Mouse (Mus musculus): Measurements from ENCODE around the gene Ptprd.

The Ptprd gene

DNA sequence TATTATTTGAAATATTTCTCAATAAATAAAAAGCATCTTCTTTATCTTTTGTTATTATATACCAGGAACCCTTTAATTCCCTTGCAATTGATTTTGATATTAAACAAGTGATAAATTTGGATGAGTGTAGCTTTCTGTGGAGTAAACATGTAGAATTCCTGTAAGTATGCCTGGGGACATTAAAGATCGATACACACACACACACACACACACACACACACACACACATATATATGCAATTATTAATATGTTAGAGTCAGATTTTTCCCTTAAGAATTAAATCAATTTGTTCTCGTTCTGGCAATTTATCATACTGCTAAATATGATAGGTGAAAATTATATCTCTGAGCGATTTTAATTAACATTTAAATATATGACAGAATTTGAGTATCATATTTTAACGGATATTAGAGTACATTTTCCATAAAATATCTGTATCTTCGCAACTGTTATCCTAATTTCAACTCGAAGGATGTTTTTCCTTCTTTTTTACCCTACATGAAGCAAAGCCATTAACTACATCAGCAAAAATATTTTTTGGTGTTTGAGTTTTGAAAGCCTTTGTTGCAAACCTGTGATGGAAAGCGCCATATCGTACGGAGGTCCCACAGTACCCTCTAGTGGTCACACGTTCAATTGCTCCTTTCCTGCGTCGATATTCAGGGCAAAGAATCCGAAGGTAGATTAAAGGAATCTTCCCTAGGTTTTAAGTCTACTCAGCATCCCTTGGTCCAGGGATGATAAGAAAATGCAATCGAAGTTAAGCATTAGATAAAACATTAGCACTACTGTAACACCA, 653.2 kb downstream of the Ptprd start:
- in situ Hi-C loops (cut with MboI, MseI): loop anchor here (25.0 kb wide), 1 partner anchor 1846 kb away; no protein-coding TSS in a partner anchor

DNA sequence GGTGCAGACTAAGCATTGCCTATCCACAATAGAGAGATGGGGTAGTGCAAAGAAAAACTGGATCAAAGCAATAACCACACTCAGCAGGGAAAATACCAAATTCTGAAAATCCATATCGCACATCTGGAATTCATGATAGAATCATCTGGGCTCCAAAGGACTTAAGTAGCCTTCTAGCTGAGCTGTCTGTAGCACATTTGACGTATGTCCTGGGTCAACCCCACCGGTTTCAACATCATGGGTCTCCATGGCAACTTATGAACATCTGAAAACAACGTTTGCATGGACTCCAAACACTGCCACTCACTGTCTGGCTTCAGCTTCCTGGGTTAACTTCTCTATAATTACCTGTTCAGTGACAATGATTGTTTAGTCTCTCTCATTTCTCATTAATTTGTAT, 655.9 kb downstream of the Ptprd start:
- in situ Hi-C loops (cut with MboI, MseI): loop anchor here (25.0 kb wide), 1 partner anchor 1844 kb away; no protein-coding TSS in a partner anchor

GRCm38 (mm10) chr4:77537843-77538242, 673.9 kb downstream of the Ptprd start:
- in situ Hi-C loops (cut with MboI, MseI): no loop called here

GRCm38 (mm10) chr4:77537336-77537735, 674.4 kb downstream of the Ptprd start:
- in situ Hi-C loops (cut with MboI, MseI): no loop called here

DNA sequence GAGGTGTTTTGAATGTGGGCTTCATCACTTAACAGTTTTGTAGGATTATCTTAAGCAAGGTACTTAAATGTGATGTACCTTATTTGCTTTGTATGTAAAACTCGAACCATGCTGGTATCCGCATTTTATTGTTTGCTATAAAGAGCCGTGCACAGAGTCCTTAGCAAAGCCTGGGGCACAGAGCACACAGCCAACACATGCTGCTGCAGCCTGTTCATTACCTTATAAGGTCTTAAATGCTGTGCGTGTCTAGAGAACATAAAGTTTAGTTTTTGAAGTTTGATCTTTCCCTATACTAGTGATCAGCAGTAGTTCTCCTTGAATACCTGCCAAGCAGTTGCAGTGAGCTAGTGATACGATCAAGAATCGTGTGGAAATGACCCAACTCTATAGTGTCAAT, 676.2 kb downstream of the Ptprd start:
- in situ Hi-C loops (cut with MboI, MseI): no loop called here

DNA sequence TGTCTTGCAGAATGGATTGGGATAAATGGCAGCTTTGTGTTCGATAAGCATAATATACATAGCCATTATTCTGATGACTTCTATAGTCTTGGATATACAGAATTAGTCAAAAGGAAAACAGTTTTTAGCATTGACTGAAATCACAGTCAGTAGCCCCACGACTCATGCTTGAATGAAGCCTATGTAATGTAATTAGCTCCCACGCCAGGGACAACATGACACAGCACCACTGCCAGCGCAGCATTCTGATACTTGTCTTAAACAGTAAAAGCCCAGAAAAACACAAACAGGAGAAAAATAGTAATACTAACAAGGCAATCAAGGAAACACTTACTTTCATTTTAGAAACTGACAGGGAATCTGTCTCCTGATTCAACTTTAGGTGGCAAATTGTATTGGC, 677.2 kb downstream of the Ptprd start:
- in situ Hi-C loops (cut with MboI, MseI): no loop called here

DNA sequence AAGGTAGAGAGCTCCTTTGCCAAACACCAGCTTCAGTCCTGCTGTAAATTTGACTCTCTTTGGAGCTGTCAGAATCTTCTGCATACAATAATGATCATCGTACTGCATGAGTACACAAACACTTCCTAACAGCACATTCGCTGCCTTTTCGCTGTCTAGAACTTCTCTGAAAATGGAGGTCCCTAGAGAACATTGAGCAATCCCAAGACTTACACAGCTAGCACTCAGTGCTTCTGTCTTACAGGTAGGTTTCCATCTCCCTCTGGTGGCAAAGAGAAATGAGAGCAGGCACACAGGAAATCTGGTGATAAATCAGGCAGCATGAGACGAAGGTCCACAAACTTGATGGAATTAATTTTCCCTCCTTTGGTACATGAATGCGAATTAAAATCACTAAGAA, 692.6 kb downstream of the Ptprd start:
- in situ Hi-C loops (cut with MboI, MseI): loop anchor here in 1 of 2 experiments (10.0 kb wide), 1 partner anchor 664 kb away; no protein-coding TSS in a partner anchor

- in situ Hi-C loops (cut with MboI, MseI): loop anchor here in 1 of 2 experiments (10.0 kb wide), 1 partner anchor 659 kb away; no protein-coding TSS in a partner anchor
These were observed 697.7 kb downstream of the Ptprd start for GRCm38 (mm10) chr4:77513914-77514628.

GRCm38 (mm10) chr4:77513041-77513440, 698.7 kb downstream of the Ptprd start:
- in situ Hi-C loops (cut with MboI, MseI): loop anchor here in 1 of 2 experiments (10.0 kb wide), 1 partner anchor 658 kb away; no protein-coding TSS in a partner anchor

- in situ Hi-C loops (cut with MboI, MseI): no loop called here
These were observed 757.7 kb downstream of the Ptprd start for GRCm38 (mm10) chr4:77454049-77454448.

DNA sequence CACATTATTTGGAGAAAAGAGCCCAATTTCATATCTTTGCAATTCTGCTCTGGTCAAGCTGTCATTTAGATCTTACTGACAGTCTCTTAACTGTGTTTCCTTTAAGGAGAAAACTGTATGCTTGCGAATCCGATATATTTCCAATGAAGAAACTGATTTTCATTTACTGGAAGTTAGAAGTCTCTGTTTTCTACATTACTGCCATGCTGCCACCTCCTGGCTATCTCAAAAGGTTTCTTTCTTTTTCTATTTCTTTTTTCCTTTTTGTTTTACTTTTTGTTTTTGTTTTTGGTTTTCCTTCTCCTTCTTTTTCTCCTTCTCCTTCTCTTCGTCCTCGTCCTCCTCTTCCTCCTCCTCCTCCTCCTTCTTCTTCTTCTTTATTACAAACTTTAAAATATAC, 812.6 kb downstream of the Ptprd start:
- in situ Hi-C loops (cut with MboI, MseI): no loop called here

GRCm38 (mm10) chr4:77361728-77362127, 850.0 kb downstream of the Ptprd start:
- in situ Hi-C loops (cut with MboI, MseI): no loop called here

DNA sequence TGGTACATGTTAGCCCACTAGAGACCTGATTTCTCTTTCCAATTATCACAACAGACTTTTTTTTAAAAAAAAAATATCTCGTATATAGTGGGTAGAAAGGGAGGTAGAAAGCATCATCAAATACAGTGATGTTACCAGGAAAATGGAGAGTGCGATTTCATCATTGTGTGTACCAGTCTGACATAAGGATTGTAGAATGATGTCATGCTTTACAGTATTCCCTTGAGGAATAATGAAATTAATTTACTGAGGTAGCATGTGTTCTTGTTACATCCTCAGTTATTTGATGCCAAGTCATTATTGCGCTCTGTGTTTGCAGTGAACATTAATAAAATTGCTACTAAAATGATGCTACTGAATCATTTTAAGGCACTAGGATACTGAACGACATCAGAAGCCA, 884.6 kb downstream of the Ptprd start:
- in situ Hi-C loops (cut with MboI, MseI): no loop called here

- in situ Hi-C loops (cut with MboI, MseI): no loop called here
These were observed 894.6 kb downstream of the Ptprd start for GRCm38 (mm10) chr4:77317060-77317680.

DNA sequence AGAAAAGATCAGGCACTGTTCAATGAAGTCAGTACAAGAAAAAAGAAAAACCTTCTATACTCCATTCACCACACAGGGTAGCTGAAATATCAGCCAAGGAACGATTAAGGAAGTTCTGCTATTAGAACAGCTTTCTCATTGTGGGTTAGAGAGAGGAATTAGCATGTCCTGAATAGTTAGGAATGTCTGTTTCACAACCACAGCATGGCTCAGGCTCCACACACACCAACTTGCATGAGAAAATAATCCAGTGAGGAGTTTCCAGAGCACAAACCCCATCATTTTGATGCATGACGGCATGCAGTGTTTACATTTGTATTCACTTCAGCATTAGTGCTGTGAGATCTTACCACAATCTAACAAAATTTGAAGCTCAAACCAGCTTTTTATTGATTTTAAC, 895.1 kb downstream of the Ptprd start:
- in situ Hi-C loops (cut with MboI, MseI): no loop called here

DNA sequence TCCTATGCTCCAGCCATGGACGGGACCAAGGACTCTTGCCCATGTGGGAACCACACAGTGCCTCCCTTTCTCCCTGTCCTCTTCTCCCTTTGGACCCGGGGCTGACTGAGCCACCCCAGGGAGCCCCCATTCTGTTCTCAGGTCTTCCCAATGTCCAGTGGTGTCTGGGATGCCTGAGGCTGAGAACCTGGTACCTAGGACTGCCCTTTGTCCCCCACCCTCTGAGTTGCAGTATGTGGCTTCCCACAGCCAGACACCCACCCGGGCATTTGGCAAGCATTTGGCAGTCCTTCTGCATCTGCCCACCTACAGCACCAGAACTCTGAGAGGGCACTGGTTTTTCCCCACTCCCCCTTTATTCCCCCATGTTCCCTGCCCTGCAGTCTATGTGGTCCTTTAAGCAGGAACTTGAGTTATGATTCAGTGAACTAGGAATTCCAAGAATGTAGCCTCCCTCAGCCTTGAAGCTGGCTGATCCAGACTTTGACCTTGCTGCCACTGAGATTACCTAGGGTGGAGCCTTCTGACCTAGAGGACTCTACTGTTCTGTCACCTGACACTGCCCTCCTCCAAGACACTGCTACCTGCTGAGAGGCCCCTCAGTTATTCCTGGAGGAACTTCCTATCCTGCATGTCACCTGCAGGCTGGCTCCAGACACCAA, 901.5 kb downstream of the Ptprd start:
- in situ Hi-C loops (cut with MboI, MseI): no loop called here

DNA sequence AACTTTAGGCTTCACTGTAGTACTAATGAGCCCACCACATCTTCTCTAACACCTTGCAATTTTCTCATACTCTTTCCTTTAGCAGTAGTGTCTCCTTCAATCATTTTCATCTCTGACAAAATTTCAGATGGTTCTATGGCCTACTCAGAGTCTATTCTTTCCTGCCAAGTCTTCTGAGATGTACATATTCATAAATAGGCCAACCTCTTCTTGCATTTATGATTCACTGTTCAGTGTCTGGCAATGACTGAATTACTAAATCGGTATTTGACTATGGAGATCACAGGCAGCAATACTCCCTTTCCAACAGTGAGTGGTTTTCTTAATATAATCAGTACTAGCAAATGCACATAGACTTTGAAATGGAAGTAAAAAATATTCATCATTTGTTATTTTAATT, 928.3 kb downstream of the Ptprd start:
- in situ Hi-C loops (cut with MboI, MseI): no loop called here

DNA sequence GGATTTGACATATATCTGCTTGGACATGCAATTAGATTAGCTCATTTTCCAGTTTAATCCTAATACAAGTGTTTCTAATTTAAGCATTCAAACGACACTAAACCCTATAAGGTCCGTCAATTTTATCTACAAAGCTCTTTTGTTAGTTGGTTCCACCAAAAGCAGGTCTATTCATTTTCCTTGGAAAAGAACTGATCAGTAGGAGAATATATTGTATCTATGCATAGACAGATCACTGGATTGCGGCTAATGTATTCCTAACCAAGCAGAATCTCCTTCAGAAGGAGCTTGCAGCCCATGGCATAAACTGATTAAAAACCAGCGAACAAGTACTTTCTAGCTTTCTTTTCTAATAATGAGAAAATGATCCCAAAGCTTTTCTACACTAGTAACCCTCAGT, 933.8 kb downstream of the Ptprd start:
- in situ Hi-C loops (cut with MboI, MseI): no loop called here

DNA sequence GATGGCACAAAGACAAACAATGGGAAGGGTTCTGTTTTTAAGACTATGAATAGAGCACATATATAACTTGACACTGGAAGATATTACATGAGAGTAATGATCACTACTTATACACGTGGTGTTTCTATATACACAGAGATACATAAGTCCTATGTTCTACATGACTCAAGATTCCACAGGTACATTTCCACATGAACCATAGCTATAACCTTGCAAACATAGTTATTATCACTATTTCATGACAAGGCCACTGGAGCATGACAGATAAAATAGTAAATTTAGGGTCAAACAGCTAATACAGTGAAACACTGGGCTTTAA, 951.8 kb downstream of the Ptprd start:
- in situ Hi-C loops (cut with MboI, MseI): no loop called here

GRCm38 (mm10) chr4:77259250-77259971, 952.4 kb downstream of the Ptprd start:
- in situ Hi-C loops (cut with MboI, MseI): no loop called here

- in situ Hi-C loops (cut with MboI, MseI): no loop called here
These were observed 960.6 kb downstream of the Ptprd start for GRCm38 (mm10) chr4:77251188-77251587.
